Mouse (Mus musculus) CH12.LX (cell line): Measurements from ENCODE around the gene Eya4. TPM values are rescaled to one million over a fixed set of nuclear protein-coding genes. Genes with fewer than 3 reads are reported as not detected.

Experiments
- DNase-seq: peaks from one replicate; pipeline ENCODE4 v3.0.0-alpha.2; 2013; ENCODE audit errors: extremely low read depth
- H3K27ac ChIP-seq: 2 replicates; pipeline ENCODE4 v1.5.1; 2012; ENCODE audit warnings: low read depth, mild to moderate bottlenecking, control low read depth, moderate library complexity; ENCODE audit not compliant: insufficient read depth
- H3K27me3 ChIP-seq: replicated peaks from 2 replicates; pipeline ENCODE3; 2012; ENCODE audit warnings: inconsistent platforms
- H3K36me3 ChIP-seq, 2 experiments: replicated peaks in 1 of 2; 2 replicates each; pipeline versions ENCODE3 to v1.6.1; 2012; ENCODE audit warnings: inconsistent platforms in 1 of 2, low read length in 1 of 2, mild to moderate bottlenecking in 1 of 2, mixed read lengths in 1 of 2, moderate library complexity in 1 of 2; ENCODE audit not compliant: control insufficient read depth in 1 of 2, insufficient read depth in 1 of 2
- H3K4me1 ChIP-seq, 2 experiments: 2 replicates each; pipeline ENCODE4 v1.6.1; 2012; ENCODE audit warnings: inconsistent platforms in 1 of 2, moderate library complexity in 1 of 2; ENCODE audit not compliant: insufficient read depth in 2 of 2, control insufficient read depth in 1 of 2
- H3K4me2 ChIP-seq: 2 replicates; pipeline ENCODE4 v1.6.1; 2012; ENCODE audit warnings: low read depth, mild to moderate bottlenecking, control low read depth; ENCODE audit not compliant: poor library complexity, insufficient read depth, severe bottlenecking
- H3K4me3 ChIP-seq, 3 experiments: fragments of 150-350 bp in 1 of 3; sonication (generic) in 1 of 3; replicated peaks in 1 of 3; 2 replicates each; pipeline versions ENCODE3 to v1.5.1; 2011 to 2012; ENCODE audit warnings: low read depth in 2 of 3, low read length in 2 of 3, mild to moderate bottlenecking in 2 of 3, moderate library complexity in 2 of 3, control low read depth in 1 of 3, improper control_type of control experiment in 1 of 3, inconsistent platforms in 1 of 3, mixed read lengths in 1 of 3; ENCODE audit not compliant: poor library complexity in 1 of 3
- H3K79me2 ChIP-seq: replicated peaks from 2 replicates; pipeline ENCODE4 v1.6.1; 2012; ENCODE audit warnings: mild to moderate bottlenecking, moderate library complexity; ENCODE audit not compliant: control insufficient read depth, poor library complexity, insufficient read depth, severe bottlenecking; ENCODE audit errors: extremely low read depth
- H3K9ac ChIP-seq: 2 replicates; pipeline ENCODE4 v1.6.1; 2012; ENCODE audit warnings: low read depth, mild to moderate bottlenecking, control low read depth, moderate library complexity; ENCODE audit not compliant: insufficient read depth
- H3K9me3 ChIP-seq: replicated peaks from 2 replicates; pipeline ENCODE3; 2012; ENCODE audit warnings: low read length, inconsistent platforms, mixed read lengths
- BHLHE40 ChIP-seq: IDR thresholded peaks from 2 replicates; pipeline ENCODE4 v1.6.1; 2011; ENCODE audit warnings: mild to moderate bottlenecking, low read depth, low read length, improper control_type of control experiment
- CHD1 ChIP-seq: IDR thresholded peaks from 2 replicates; pipeline ENCODE4 v1.6.1; 2012; ENCODE audit warnings: low read depth, low read length, improper control_type of control experiment, inconsistent platforms
- CTCF ChIP-seq, 2 experiments: IDR thresholded peaks in 1 of 2; conservative IDR thresholded peaks in 1 of 2; 2 replicates each; pipeline ENCODE4 v1.5.1; 2011 to 2012; ENCODE audit warnings: low read depth in 2 of 2, low read length in 2 of 2, improper control_type of control experiment in 1 of 2, inconsistent platforms in 1 of 2, mild to moderate bottlenecking in 1 of 2, moderate library complexity in 1 of 2
- E2F4 ChIP-seq: IDR thresholded peaks from 2 replicates; pipeline ENCODE4 v1.6.1; 2011; ENCODE audit warnings: low read depth, low read length, improper control_type of control experiment; ENCODE audit not compliant: insufficient replicate concordance
- ELF1 ChIP-seq: IDR thresholded peaks from 2 replicates; pipeline ENCODE4 v1.6.1; 2014; ENCODE audit warnings: low read depth, mild to moderate bottlenecking, inconsistent platforms, low read length, improper control_type of control experiment
- ETS1 ChIP-seq: conservative IDR thresholded peaks from 2 replicates; pipeline ENCODE4 v1.6.1; 2012; ENCODE audit warnings: low read depth, mild to moderate bottlenecking, inconsistent platforms, low read length, improper control_type of control experiment, moderate library complexity
- GABPA ChIP-seq: IDR thresholded peaks from 2 replicates; pipeline ENCODE4 v1.6.1; 2012; ENCODE audit warnings: low read depth, low read length, improper control_type of control experiment, inconsistent platforms; ENCODE audit not compliant: insufficient replicate concordance
- HCFC1 ChIP-seq: IDR thresholded peaks from 2 replicates; pipeline ENCODE4 v1.6.1; 2012; ENCODE audit warnings: low read depth, mild to moderate bottlenecking, inconsistent platforms, low read length, improper control_type of control experiment
- IRF4 ChIP-seq: IDR thresholded peaks from 2 replicates; pipeline ENCODE4 v1.6.1; 2014; ENCODE audit warnings: low read depth, mild to moderate bottlenecking, inconsistent platforms, low read length, improper control_type of control experiment
- JUN ChIP-seq: IDR thresholded peaks from 2 replicates; pipeline ENCODE4 v1.6.1; 2011; ENCODE audit warnings: low read depth, mild to moderate bottlenecking, low read length, improper control_type of control experiment, moderate library complexity; ENCODE audit not compliant: insufficient read depth
- MAZ ChIP-seq: IDR thresholded peaks from 2 replicates; pipeline ENCODE4 v1.6.1; 2012; ENCODE audit warnings: low read depth, mild to moderate bottlenecking, inconsistent platforms, low read length, improper control_type of control experiment, moderate library complexity
- MEF2A ChIP-seq: IDR thresholded peaks from 2 replicates; pipeline ENCODE4 v1.6.1; 2014; ENCODE audit warnings: low read depth, mild to moderate bottlenecking, inconsistent platforms, low read length, improper control_type of control experiment, borderline replicate concordance
- MXI1 ChIP-seq: IDR thresholded peaks from 2 replicates; pipeline ENCODE4 v1.6.1; 2011; ENCODE audit warnings: mild to moderate bottlenecking, low read depth, low read length, improper control_type of control experiment
- MYC ChIP-seq: IDR thresholded peaks from 2 replicates; pipeline ENCODE4 v1.6.1; 2011; ENCODE audit warnings: low read depth, mild to moderate bottlenecking, improper control_type of control experiment, low read length
- NELFE ChIP-seq: IDR thresholded peaks from 2 replicates; pipeline ENCODE4 v1.6.1; 2011; ENCODE audit warnings: low read depth, low read length, improper control_type of control experiment
- NRF1 ChIP-seq: IDR thresholded peaks from 2 replicates; pipeline ENCODE4 v1.6.1; 2014; ENCODE audit warnings: low read depth, mild to moderate bottlenecking, inconsistent platforms, low read length, improper control_type of control experiment, moderate library complexity
- PAX5 ChIP-seq: IDR thresholded peaks from 2 replicates; pipeline ENCODE4 v1.6.1; 2012; ENCODE audit warnings: low read length, inconsistent platforms, mixed read lengths
- POLR2A ChIP-seq: IDR thresholded peaks from 2 replicates; pipeline ENCODE4 v1.6.1; 2011; ENCODE audit warnings: low read depth, mild to moderate bottlenecking, improper control_type of control experiment, low read length
- RAD21 ChIP-seq: IDR thresholded peaks from 2 replicates; pipeline ENCODE4 v1.6.1; 2011; ENCODE audit warnings: low read depth, mild to moderate bottlenecking, low read length, improper control_type of control experiment, moderate library complexity
- RCOR1 ChIP-seq: conservative IDR thresholded peaks from 2 replicates; pipeline ENCODE4 v1.6.1; 2012; ENCODE audit warnings: low read depth, mild to moderate bottlenecking, inconsistent platforms, low read length, improper control_type of control experiment
- SIN3A ChIP-seq: IDR thresholded peaks from 2 replicates; pipeline ENCODE4 v1.6.1; 2012; ENCODE audit warnings: low read length, improper control_type of control experiment, inconsistent platforms
- SMC3 ChIP-seq: IDR thresholded peaks from 2 replicates; pipeline ENCODE4 v1.6.1; 2011; ENCODE audit warnings: low read depth, low read length, improper control_type of control experiment
- UBTF ChIP-seq: IDR thresholded peaks from 2 replicates; pipeline ENCODE4 v1.6.1; 2012; ENCODE audit warnings: low read depth, mild to moderate bottlenecking, inconsistent platforms, low read length, improper control_type of control experiment, moderate library complexity
- USF1 ChIP-seq: IDR thresholded peaks from 2 replicates; pipeline ENCODE4 v1.6.1; 2014; ENCODE audit warnings: low read depth, mild to moderate bottlenecking, inconsistent platforms, low read length, improper control_type of control experiment
- USF2 ChIP-seq: conservative IDR thresholded peaks from 2 replicates; pipeline ENCODE4 v1.6.1; 2011; ENCODE audit warnings: low read depth, low read length, improper control_type of control experiment
- ZC3H11A ChIP-seq: IDR thresholded peaks from 2 replicates; pipeline ENCODE4 v1.6.1; 2012; ENCODE audit warnings: low read depth, mild to moderate bottlenecking, inconsistent platforms, low read length, improper control_type of control experiment
- ZNF384 ChIP-seq: IDR thresholded peaks from 2 replicates; pipeline ENCODE4 v1.6.1; 2012; ENCODE audit warnings: low read depth, low read length, improper control_type of control experiment, inconsistent platforms
- dilution Hi-C: fragments of 300-500 bp; cut with MboI; formaldehyde crosslinking; loops from 2 replicates; pipeline ENCODE4 v1.14.3; 2020; ENCODE audit warnings: low sequenced_read_pairs; ENCODE audit not compliant: extremely low pct_unique_long_range_greater_than_20kb, extremely low pct_ligation_motif_present
- in situ Hi-C: fragments of 300-500 bp; cut with MboI; formaldehyde crosslinking; loops from 3 replicates; pipeline ENCODE4 v1.14.3; 2019; ENCODE audit warnings: low sequenced_read_pairs, low pct_ligation_motif_present, low pct_unique_long_range_greater_than_20kb, mixed read lengths
- polyA plus RNA-seq: library from polyadenylated mRNA; unstranded; fragments of >175 nt; gene quantifications from 2 replicates; pipeline ENCODE4 v1.2.1, GENCODE M21; 2012; ENCODE audit warnings: low read depth; ENCODE audit not compliant: insufficient read length
- total RNA-seq, 2 experiments: library from RNA; depleted of rRNA; stranded (reverse); fragments of 300-350 nt in 1 of 2; fragments of >200 nt in 1 of 2; gene quantifications; 2 replicates each; pipeline ENCODE4 v1.2.3; 2012 to 2014

The Eya4 gene
- total and polyA plus RNA-seq, 3 experiments = 0.05 to 0.10 TPM; not detected in 1

DNA sequence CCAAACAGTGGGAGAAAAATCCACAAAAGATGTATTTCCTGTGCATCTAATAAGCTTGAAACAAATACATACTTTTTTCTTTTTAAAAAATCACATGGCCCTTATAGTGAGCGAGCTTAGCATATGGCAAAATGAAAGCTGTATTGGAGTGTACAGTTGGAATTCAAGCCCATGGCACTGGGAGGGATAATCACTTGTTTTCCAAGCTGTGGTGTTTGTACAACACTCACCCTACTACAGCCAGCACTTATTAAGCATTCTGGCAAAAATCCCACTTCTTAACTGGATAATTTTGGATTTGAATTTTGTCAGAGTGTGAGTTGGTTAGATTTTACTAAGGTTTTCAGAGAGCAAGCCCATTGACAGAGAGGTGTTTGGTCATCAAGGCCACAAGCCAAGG, 223.4 kb downstream of the Eya4 start:
- Histone ChIP-seq H3K4me3 (no peak overlapping the region), H3K27me3 (no peaks in the 10 kb centered on the region), H3K9ac (no peak overlapping the region), H3K79me2 (no peaks in the 10 kb centered on the region), H3K27ac (no peak overlapping the region), H3K36me3 (no peaks in the 10 kb centered on the region), H3K4me1 (no peaks in the 10 kb centered on the region), H3K9me3 (no peaks in the 10 kb centered on the region), H3K4me2 (no peak overlapping the region)
- no peak for TF ChIP-seq POLR2A
- no peak for TF ChIP-seq MEF2A
- no peak for TF ChIP-seq USF1
- TF ChIP-seq JUN = no peak
- TF ChIP-seq GABPA = no peak
- no peak for TF ChIP-seq E2F4
- TF ChIP-seq SIN3A = no peak
- TF ChIP-seq MYC = no peak
- DNase-seq = no peak
- dilution Hi-C loops (no loop called here), in situ Hi-C loops (loop anchor here (25.0 kb wide), 1 partner anchor 485 kb away; no protein-coding TSS in a partner anchor)

GRCm38 (mm10) chr10:23126529-23126928, 224.1 kb downstream of the Eya4 start:
- in situ Hi-C loops (loop anchor here (25.0 kb wide), 1 partner anchor 486 kb away; no protein-coding TSS in a partner anchor), dilution Hi-C loops (no loop called here)
- no peaks in the 10 kb centered on the region for H3K27me3 ChIP-seq
- no peaks in the 10 kb centered on the region for H3K4me1 ChIP-seq
- H3K36me3 ChIP-seq = no peaks in the 10 kb centered on the region
- no peak overlapping the region for H3K27ac ChIP-seq
- DNase-seq = no peak
- no peaks in the 10 kb centered on the region for H3K79me2 ChIP-seq
- no peak overlapping the region for H3K4me2 ChIP-seq
- H3K9me3 ChIP-seq = no peaks in the 10 kb centered on the region
- no peak overlapping the region for H3K9ac ChIP-seq
- TF ChIP-seq RCOR1 (no peak), IRF4 (no peak), RAD21 (no peak), ETS1 (no peak), NRF1 (no peak), MAZ (no peak), BHLHE40 (no peak), CHD1 (no peak), MYC (no peak), ELF1 (no peak), ZC3H11A (no peak), NELFE (no peak), SMC3 (no peak), MXI1 (no peak), HCFC1 (no peak), ZNF384 (no peak), UBTF (no peak), PAX5 (no peak), CTCF (conservative IDR thresholded peaks at IDR 0.05 in 1 of 2, IDR thresholded peaks at IDR 0.05 in 1 of 2; ENCODE audit: low read depth in 2 of 2, low read length in 2 of 2) (no peak), USF2 (no peak)
- TF ChIP-seq, all 38 proteins: peak for 0
- H3K4me3 ChIP-seq = no peak overlapping the region
